Mouse (Mus musculus) urinary bladder, postnatal 25 days (tissue): ENCODE data around the gene Gbp3.
"Not testable (repeated sequence)": the region's sequence is repeated elsewhere in the genome, so short reads cannot be mapped to it uniquely, and the experiment has no call there.

Experiments used
- DNase-seq: peaks from one replicate; pipeline ENCODE4 v3.0.0; 2022; ENCODE audit warnings: low spot score

The Gbp3 gene

DNA sequence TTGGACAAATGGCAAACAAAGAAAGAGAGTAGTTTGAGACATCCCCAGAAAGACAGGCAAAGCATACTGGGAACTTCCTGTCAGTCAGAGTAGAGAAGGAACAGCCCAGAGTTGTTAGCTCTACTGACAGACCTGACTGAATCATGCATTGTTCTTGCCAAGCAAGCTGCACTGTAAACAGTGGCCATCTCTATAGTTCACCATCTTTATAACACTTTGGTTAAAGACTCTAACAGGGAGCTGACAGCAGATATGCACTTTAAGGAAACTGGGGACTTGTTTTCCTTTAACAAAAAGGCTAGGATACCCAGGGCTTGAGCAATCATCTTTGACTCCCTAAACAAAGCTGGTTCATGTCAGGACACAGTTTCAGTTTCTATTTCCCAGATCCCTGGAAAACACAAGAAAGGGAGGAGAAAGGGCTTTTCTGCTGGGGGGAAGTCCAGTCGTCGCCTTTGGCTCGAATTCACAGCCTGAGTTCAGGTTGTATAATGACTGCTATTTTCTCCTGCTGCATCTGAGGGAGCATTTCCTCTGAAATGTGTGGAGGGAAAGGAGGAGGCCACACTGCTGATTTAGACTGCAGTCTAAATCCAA lies at the start of gene Gbp3:
TSS of gene Gbp3 (plus strand) at position 395 of the 597 bp plus-strand sequence.
- DNase-seq: peak; percentile 6

- no peak for DNase-seq
Observed at GRCm38 (mm10) chr3:142528116-142528515, 31.7 kb upstream of the Gbp3 start.

GRCm38 (mm10) chr3:142529597-142529996 lies 30.2 kb upstream of the Gbp3 start:
- no peak for DNase-seq

GRCm38 (mm10) chr3:142530087-142530953 lies 29.5 kb upstream of the Gbp3 start, which contains the start of gene Gbp7:
TSS of gene Gbp7 (plus strand) at chr3:142530342.
- peak; percentile 23 for DNase-seq

DNA sequence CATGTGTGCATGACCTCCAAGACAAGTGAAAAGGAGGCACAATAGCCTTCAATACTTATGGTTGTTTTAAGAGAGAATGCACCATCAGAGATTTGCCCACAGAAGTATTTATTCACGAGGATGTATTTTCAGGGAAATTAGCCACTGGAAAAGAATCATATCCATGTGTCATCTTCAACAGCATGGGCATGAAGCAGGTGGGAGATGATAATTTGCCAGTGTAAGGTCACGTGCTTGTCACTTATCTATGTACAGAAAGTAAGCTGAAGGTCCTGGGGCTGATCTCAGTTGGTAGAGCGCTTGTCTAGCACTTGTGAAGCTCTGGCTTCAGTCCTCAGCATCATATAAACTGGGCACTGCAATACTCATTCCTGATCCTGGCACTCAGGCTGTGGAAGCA lies 28.2 kb upstream of the Gbp3 start:
- no peak for DNase-seq

DNA sequence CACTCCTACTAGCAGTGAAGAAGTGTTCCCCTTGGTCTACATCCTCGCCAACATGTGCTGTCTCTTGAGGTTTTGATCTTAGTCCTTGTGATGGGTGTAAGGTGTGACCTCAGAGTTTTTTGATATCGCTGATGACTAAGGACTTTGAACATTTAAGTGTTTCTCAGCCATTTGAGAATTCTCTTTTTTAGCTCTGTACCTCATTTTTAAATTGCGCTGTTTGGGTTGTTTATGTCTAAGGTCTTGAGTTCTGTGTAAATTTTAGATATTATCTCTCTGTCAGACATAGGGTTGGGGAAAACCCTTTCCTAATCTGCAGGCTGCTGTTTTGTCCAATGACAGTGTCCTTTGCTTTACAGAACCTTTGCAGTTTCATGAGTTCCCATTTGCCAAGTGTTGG lies 26.6 kb upstream of the Gbp3 start:
- no peak for DNase-seq

GRCm38 (mm10) chr3:142535667-142536066 lies 24.2 kb upstream of the Gbp3 start:
- no peak for DNase-seq

DNA sequence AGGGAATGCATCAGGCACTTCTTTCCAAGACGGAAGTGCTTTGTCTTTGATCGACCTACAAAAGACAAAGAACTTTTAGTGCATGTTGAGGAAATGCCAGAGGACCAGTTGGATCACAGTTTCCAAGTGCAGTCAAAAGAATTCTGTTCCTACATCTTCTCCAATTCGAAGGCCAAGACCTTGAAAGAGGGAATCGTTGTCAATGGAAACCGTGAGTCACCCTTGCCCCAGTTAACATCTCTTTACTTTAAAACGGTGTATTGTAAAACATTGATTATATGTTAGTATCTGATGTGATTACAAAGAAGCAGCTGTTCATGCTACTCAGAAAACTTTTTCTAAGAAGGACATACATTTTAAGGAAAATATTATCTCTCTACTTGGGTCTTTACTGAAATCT lies 18.4 kb upstream of the Gbp3 start:
- DNase-seq: no peak

- not testable (repeated sequence) for DNase-seq
Observed at GRCm38 (mm10) chr3:142542776-142543175, 17.1 kb upstream of the Gbp3 start.

GRCm38 (mm10) chr3:142546690-142547089 lies 13.1 kb upstream of the Gbp3 start:
- no peak for DNase-seq

- DNase-seq: no peak
Observed at GRCm38 (mm10) chr3:142550052-142550676, 9.7 kb upstream of the Gbp3 start.

DNA sequence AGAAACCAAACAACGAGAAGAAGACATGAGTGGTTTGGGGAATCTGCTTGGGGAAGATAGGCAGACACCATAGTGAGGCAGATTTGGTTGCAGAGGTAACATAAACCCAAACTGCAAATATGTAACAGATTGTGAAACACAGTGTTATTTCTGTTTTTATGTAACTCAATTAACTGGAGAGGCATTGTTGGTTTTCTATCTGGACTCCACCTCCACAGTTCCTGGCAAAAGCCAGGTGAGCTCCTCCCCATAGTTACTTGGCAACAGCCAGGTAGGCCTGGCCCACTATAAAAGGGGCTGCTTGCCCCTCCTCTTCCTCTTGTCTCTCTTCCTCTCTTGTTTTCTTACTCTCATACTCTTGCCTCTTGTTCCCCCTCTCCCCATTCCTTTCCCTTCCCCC lies 5.2 kb upstream of the Gbp3 start:
- no peak for DNase-seq

GRCm38 (mm10) chr3:142555623-142556022 lies 4.2 kb upstream of the Gbp3 start:
- DNase-seq: no peak

DNA sequence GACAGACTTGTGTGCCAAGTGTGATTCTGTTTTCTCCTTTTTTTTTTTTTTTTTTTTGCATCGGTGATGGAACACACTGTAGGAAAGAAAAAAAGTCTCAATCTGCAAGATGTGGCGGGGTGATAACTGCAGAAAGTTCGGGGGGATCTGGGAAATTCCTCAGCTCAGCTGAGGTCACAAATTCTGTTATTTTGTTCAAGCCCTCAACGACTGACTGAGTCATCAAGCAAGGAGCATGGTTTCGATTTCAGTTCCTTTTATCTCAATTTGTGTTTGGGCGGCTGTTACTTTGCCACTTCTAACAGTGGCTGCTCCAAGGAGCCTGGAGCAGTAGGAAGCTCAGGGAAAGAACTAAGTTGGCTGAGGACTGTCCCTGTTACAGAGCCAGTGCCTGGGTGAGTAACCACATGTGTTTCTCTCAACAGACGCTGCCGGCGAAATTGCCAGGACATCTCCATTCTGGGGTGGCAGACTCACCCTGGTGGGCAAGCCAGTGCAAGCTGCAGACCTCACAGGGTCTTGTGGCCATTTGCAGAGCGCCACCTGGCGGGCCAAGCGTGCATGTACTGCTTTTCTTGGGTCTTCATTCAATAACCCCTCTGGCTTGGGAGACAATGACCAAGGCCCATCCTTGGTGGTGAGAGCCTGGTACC lies 596 bp downstream of the Gbp3 start:
- DNase-seq: peak; percentile 86

DNA sequence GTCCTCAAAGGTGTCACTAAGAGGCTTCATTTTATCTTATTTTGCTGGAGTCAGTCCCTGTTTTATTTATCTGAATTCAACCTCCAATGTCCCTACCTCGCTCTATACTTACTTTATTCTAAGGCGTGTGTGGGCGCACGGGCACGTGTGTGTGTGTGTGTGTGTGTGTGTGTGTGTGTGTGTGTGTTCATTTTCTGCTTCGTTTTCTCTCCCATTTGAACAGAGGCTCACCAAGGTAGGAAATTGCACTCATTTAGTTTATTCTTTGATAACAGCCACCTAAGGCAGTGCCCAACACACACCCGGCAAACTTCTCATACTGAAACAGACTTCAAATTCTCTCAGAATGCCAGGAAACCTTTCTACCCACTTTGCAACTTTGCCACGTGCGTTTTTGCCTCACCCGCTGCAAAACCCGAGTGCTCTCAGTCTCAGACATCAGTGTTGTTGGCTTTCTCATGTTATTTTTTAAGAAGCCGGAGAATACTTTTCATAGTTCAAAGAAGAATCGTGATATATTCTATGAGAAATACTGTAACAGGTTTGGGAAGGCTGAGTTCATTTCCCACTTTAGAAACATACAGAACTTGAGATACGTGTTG lies 1.3 kb downstream of the Gbp3 start:
- no peak for DNase-seq

DNA sequence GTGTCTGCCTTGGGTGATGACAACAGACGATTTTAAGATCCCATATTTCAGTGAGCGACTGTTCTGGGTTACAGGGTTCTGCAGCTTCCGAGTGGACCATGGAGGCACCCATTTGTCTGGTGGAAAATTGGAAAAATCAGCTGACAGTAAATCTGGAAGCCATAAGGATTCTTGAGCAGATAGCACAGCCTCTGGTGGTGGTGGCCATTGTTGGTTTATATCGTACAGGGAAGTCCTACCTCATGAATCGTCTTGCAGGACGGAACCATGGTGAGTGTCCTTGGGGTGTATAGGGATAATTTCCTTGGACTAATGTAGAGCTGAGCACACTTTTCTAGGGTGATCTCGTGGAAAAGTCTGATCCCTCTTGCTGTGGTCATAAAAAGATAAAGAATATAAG lies 1.8 kb downstream of the Gbp3 start:
- no peak for DNase-seq

DNA sequence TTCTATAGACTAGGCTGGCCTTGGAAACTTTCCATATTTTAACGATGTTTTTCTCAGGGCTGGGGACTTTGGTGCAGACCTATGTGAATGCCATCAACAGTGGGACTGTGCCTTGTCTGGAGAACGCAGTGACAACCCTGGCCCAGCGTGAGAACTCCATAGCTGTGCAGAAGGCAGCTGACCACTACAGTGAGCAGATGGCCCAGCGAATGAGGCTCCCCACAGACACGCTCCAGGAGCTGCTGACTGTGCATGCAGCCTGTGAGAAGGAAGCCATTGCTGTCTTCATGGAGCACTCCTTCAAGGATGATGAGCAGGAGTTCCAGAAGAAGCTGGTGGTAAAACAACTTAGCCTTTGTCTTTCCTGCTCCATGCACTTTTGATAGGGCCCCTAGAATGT lies 7.7 kb downstream of the Gbp3 start:
- not testable (repeated sequence) for DNase-seq

DNA sequence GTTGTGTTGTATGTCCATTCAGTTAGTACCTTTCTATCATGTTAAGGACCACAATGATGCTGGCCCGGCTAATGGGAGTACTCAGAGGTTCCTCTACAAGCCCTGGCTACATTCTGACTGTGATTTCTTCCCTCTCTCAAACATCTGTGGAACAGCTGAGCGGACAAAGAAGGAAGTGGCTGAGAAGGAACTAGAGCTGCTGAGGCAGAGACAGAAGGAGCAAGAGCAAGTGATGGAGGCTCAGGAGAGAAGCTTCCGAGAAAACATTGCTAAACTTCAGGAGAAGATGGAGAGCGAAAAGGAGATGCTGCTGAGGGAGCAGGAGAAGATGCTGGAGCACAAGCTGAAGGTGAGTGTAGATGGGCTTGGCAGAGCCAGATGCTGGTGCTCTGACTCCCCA lies 10.9 kb downstream of the Gbp3 start:
- DNase-seq: no peak

DNA sequence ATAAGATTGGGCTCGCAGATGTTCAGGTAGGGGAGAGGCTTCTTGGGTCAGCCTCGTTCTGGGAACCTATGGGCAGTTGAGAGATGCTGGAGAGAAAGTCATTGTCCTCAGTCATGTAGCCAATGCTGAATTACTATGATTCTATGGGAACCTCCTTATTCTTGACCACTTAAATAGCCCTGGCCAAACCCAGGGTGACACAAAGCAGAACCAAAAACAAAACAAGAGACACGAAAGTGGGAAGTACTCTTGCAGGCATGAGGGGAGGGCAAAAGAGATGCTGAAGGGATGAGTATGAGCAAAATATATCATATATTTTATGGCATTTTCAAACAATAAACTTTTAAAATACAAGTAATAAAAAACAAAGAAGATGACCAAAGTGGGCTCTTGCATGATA lies 17.3 kb downstream of the Gbp3 start:
- no peak for DNase-seq

- DNase-seq: no peak
Observed at GRCm38 (mm10) chr3:142578342-142578741, 18.5 kb downstream of the Gbp3 start.

GRCm38 (mm10) chr3:142583067-142583466 lies 23.2 kb downstream of the Gbp3 start:
- no peak for DNase-seq

DNA sequence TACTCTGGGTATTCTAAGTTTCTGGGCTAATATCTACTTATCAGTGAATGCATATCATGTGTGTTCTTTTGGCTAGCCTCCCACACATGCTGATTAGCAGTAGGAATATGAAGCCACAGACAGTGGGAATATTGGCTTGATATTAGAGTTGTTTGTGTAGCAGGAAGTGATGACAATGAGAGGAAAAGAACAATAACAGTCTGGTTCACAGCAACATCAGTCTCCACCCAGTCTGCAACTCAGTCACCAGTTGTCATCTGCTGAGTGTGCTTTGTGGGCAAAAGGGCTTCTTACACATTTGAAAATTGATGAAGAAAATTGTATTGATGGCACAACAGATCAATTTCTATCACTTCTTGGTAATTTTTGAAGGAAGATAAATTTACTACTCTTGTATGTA lies 27.6 kb downstream of the Gbp3 start:
- DNase-seq: no peak
